Mouse (Mus musculus) midbrain, embryonic 13.5 days (tissue): ENCODE results near the gene Ppp1r21. TPM values are rescaled to one million over a fixed set of nuclear protein-coding genes. Genes with fewer than 3 reads are reported as not detected.

Experiments
- ATAC-seq: fragments of 200-750 bp; cut with Nextera tagmentation; 2 replicates; pipeline ENCODE4 v1.8.0; 2017; ENCODE audit warnings: mild to moderate bottlenecking, moderate TSS enrichment, moderate library complexity
- H3K27ac ChIP-seq: fragments of 300-500 bp; sonication (generic); 2 replicates; pipeline ENCODE4 v1.5.1; 2015; ENCODE audit warnings: inconsistent platforms, mild to moderate bottlenecking, moderate library complexity
- H3K27me3 ChIP-seq: fragments of 300-500 bp; sonication (generic); 2 replicates; pipeline ENCODE4 v1.6.1; 2015; ENCODE audit warnings: mild to moderate bottlenecking, inconsistent platforms
- H3K36me3 ChIP-seq: fragments of 300-500 bp; sonication (generic); 2 replicates; pipeline ENCODE4 v1.6.1; 2015; ENCODE audit warnings: mild to moderate bottlenecking, inconsistent platforms
- H3K4me1 ChIP-seq: fragments of 300-500 bp; sonication (generic); replicated peaks from 2 replicates; pipeline ENCODE4 v1.6.1; 2015; ENCODE audit warnings: inconsistent platforms
- H3K4me2 ChIP-seq: fragments of 300-500 bp; sonication (generic); replicated peaks from 2 replicates; pipeline ENCODE4 v1.6.1; 2015; ENCODE audit warnings: moderate library complexity, mild to moderate bottlenecking, inconsistent platforms
- H3K4me3 ChIP-seq: fragments of 300-500 bp; sonication (generic); replicated peaks from 2 replicates; pipeline ENCODE4 v1.5.1; 2015; ENCODE audit warnings: mild to moderate bottlenecking, inconsistent platforms
- H3K9ac ChIP-seq: fragments of 300-500 bp; sonication (generic); replicated peaks from 2 replicates; pipeline ENCODE4 v1.6.1; 2015; ENCODE audit warnings: mild to moderate bottlenecking, inconsistent platforms
- H3K9me3 ChIP-seq: fragments of 300-500 bp; sonication (generic); 2 replicates; pipeline ENCODE4 v1.6.1; 2016; ENCODE audit warnings: mild to moderate bottlenecking, inconsistent platforms
- WGBS: fragments of 180-500 bp; shearing (Covaris S2); methylation state at CpG from one replicate; pipeline ENCODE4 v1.1.7; 2015; 5-methylcytosine and 5-hydroxymethylcytosine counted together
- polyA plus RNA-seq: library from polyadenylated mRNA; unstranded; fragments of >200 nt; fragmentation: Nextera tagmentation; extraction: Ambion mirVana; gene quantifications from 2 replicates; pipeline ENCODE4 v1.2.1, GENCODE M21; 2015

The Ppp1r21 gene
- polyA plus RNA-seq, 1 experiment from 2014 or later = 30.9 TPM

- Histone ChIP-seq H3K4me1 (peaks cover 14% of the 10 kb centered on the region), H3K4me2 (peak overlapping the region; percentile 77), H3K27me3 (no peaks in the 10 kb centered on the region), H3K36me3 (0 out of 2 replicates have a peak, but pooled peaks cover 6% of the 10 kb centered on the region), H3K27ac (no peak overlapping the region), H3K4me3 (peak overlapping the region; percentile 66), H3K9me3 (no peaks in the 10 kb centered on the region), H3K9ac (peak overlapping the region; percentile 82; the same call in 1 of the 2 replicates)
- WGBS = 54% methylated on average over 6 of the region's 6 CpGs
- ATAC-seq = no peak
Measured at GRCm38 (mm10) chr17:88531176-88531575, 1.3 kb downstream of the Ppp1r21 start.

- H3K27ac ChIP-seq = no peak overlapping the region
Measured at GRCm38 (mm10) chr17:88537842-88538430, 8.0 kb downstream of the Ppp1r21 start.

GRCm38 (mm10) chr17:88542771-88543416, 13.0 kb downstream of the Ppp1r21 start:
- peaks cover 26% of the 10 kb centered on the region for H3K36me3 ChIP-seq
- WGBS = 37% methylated on average over 15 of the region's 15 CpGs
- H3K4me1 ChIP-seq = no peaks in the 10 kb centered on the region
- no peak overlapping the region for H3K4me3 ChIP-seq
- H3K9ac ChIP-seq = no peak overlapping the region
- H3K9me3 ChIP-seq = no peaks in the 10 kb centered on the region
- ATAC-seq = peak; percentile 60
- H3K27me3 ChIP-seq = no peaks in the 10 kb centered on the region
- H3K4me2 ChIP-seq = no peak overlapping the region
- no peak overlapping the region for H3K27ac ChIP-seq

More at GRCm38 (mm10) chr17:88537842-88538430, 8.0 kb downstream of the Ppp1r21 start:
- H3K4me2 ChIP-seq = no peak overlapping the region
- H3K9ac ChIP-seq = no peak overlapping the region
- no peak for ATAC-seq
- H3K27me3 ChIP-seq = no peaks in the 10 kb centered on the region
- no peaks in the 10 kb centered on the region for H3K4me1 ChIP-seq
- no peak overlapping the region for H3K4me3 ChIP-seq
- 92% methylated on average over 8 of the region's 8 CpGs for WGBS
- H3K36me3 ChIP-seq = 0 out of 2 replicates have a peak, but pooled peaks cover 6% of the 10 kb centered on the region
- no peaks in the 10 kb centered on the region for H3K9me3 ChIP-seq

- Histone ChIP-seq H3K4me3 (no peak overlapping the region), H3K9ac (no peak overlapping the region), H3K9me3 (no peaks in the 10 kb centered on the region), H3K36me3 (peaks cover 29% of the 10 kb centered on the region), H3K4me2 (no peak overlapping the region), H3K27me3 (no peaks in the 10 kb centered on the region), H3K27ac (no peak overlapping the region), H3K4me1 (no peaks in the 10 kb centered on the region)
- ATAC-seq = no peak
- WGBS = 75% methylated on average over 3 of the region's 3 CpGs
Measured at GRCm38 (mm10) chr17:88543417-88543782, 13.5 kb downstream of the Ppp1r21 start.

GRCm38 (mm10) chr17:88545217-88545784, 15.4 kb downstream of the Ppp1r21 start:
- no peak overlapping the region for H3K4me3 ChIP-seq
- H3K4me1 ChIP-seq = no peaks in the 10 kb centered on the region
- H3K27me3 ChIP-seq = no peaks in the 10 kb centered on the region
- no peaks in the 10 kb centered on the region for H3K9me3 ChIP-seq
- ATAC-seq = no peak
- peaks cover 43% of the 10 kb centered on the region for H3K36me3 ChIP-seq
- WGBS = 95% methylated on average over 15 of the region's 15 CpGs
- no peak overlapping the region for H3K4me2 ChIP-seq
- H3K9ac ChIP-seq = no peak overlapping the region
- no peak overlapping the region for H3K27ac ChIP-seq

- no peak for ATAC-seq
- WGBS = 87% methylated on average over 4 of the region's 4 CpGs
- no peak overlapping the region for H3K4me3 ChIP-seq
- no peaks in the 10 kb centered on the region for H3K27me3 ChIP-seq
- H3K4me1 ChIP-seq = no peaks in the 10 kb centered on the region
- no peak overlapping the region for H3K9ac ChIP-seq
- no peak overlapping the region for H3K27ac ChIP-seq
- no peak overlapping the region for H3K4me2 ChIP-seq
- no peaks in the 10 kb centered on the region for H3K9me3 ChIP-seq
- H3K36me3 ChIP-seq = peaks cover 51% of the 10 kb centered on the region
Measured at GRCm38 (mm10) chr17:88546745-88547144, 16.8 kb downstream of the Ppp1r21 start.

- Histone ChIP-seq H3K27ac (no peak overlapping the region), H3K36me3 (peaks cover 63% of the 10 kb centered on the region), H3K4me1 (0 out of 2 replicates have a peak, but pooled peaks cover 7% of the 10 kb centered on the region), H3K4me3 (no peak overlapping the region), H3K9me3 (no peaks in the 10 kb centered on the region), H3K27me3 (no peaks in the 10 kb centered on the region), H3K9ac (no peak overlapping the region), H3K4me2 (no peak overlapping the region)
- ATAC-seq = no peak
- 84% methylated on average over 24 of the region's 24 CpGs for WGBS
Measured at GRCm38 (mm10) chr17:88549411-88550191, 19.7 kb downstream of the Ppp1r21 start.

GRCm38 (mm10) chr17:88550351-88550750, 20.4 kb downstream of the Ppp1r21 start:
- peaks cover 65% of the 10 kb centered on the region for H3K36me3 ChIP-seq
- no peak for ATAC-seq
- no peaks in the 10 kb centered on the region for H3K27me3 ChIP-seq
- 73% methylated on average over 5 of the region's 5 CpGs for WGBS
- no peak overlapping the region for H3K27ac ChIP-seq
- no peak overlapping the region for H3K4me2 ChIP-seq
- H3K4me1 ChIP-seq = 0 out of 2 replicates have a peak, but pooled peaks cover 7% of the 10 kb centered on the region
- H3K4me3 ChIP-seq = no peak overlapping the region
- H3K9ac ChIP-seq = no peak overlapping the region
- no peaks in the 10 kb centered on the region for H3K9me3 ChIP-seq

- no peak overlapping the region for H3K4me3 ChIP-seq
- H3K4me1 ChIP-seq = 0 out of 2 replicates have a peak, but pooled peaks cover 7% of the 10 kb centered on the region
- no peaks in the 10 kb centered on the region for H3K27me3 ChIP-seq
- no peak for ATAC-seq
- WGBS = 75% methylated on average over 10 of the region's 10 CpGs
- no peak overlapping the region for H3K27ac ChIP-seq
- no peaks in the 10 kb centered on the region for H3K9me3 ChIP-seq
- H3K36me3 ChIP-seq = peaks cover 69% of the 10 kb centered on the region
- no peak overlapping the region for H3K4me2 ChIP-seq
- no peak overlapping the region for H3K9ac ChIP-seq
Measured at GRCm38 (mm10) chr17:88550981-88551940, 21.3 kb downstream of the Ppp1r21 start.

GRCm38 (mm10) chr17:88552556-88552955, 22.6 kb downstream of the Ppp1r21 start:
- no peak for ATAC-seq
- Histone ChIP-seq H3K4me1 (0 out of 2 replicates have a peak, but pooled peaks cover 7% of the 10 kb centered on the region), H3K4me2 (no peak overlapping the region), H3K9me3 (no peaks in the 10 kb centered on the region), H3K27me3 (no peaks in the 10 kb centered on the region), H3K9ac (no peak overlapping the region), H3K36me3 (peaks cover 78% of the 10 kb centered on the region), H3K27ac (no peak overlapping the region), H3K4me3 (no peak overlapping the region)
- 27% methylated on average over 6 of the region's 6 CpGs for WGBS

- peaks cover 7% of the 10 kb centered on the region; the same call in 1 of the 2 replicates for H3K4me1 ChIP-seq
- no peak overlapping the region for H3K27ac ChIP-seq
- no peak overlapping the region for H3K9ac ChIP-seq
- no peaks in the 10 kb centered on the region for H3K27me3 ChIP-seq
- H3K36me3 ChIP-seq = peaks cover 73% of the 10 kb centered on the region
- H3K9me3 ChIP-seq = no peaks in the 10 kb centered on the region
- no peak overlapping the region for H3K4me3 ChIP-seq
- WGBS = 55% methylated on average over 8 of the region's 8 CpGs
- H3K4me2 ChIP-seq = no peak overlapping the region
- no peak; the same call in 1 of the 2 replicates for ATAC-seq
Measured at GRCm38 (mm10) chr17:88553001-88553449, 23.1 kb downstream of the Ppp1r21 start.
